ENCODE assay signal across 15 mouse cellular contexts in genomic region chr7:98629947-98630346, GRCm38 (mm10).
"Had no signal": no experiment of that assay in that cellular context is flagged by ENCODE, and none has a peak within 500 bp of the region (broad histone marks: within the 10 kb centered on the region; RNA-seq: fewer than 3 reads in every experiment).

No protein-coding gene starts in this region.

- H3K9me3 ChIP-seq: midbrain, embryonic 10.5 days; midbrain, embryonic 12.5 days; neural tube, embryonic 12.5 days; stomach, embryonic 15.5 days had no signal

- DNase-seq: lung, adult 18-20 months; lung, embryonic 14.5 days; lung, postnatal 10 days; lung, postnatal 4 days; midbrain, embryonic 14.5 days; right cerebral cortex, postnatal 14 days; thymus, adult 2 months; thymus, postnatal 25 days; thymus, postnatal 4 days had no signal

- H3K27ac ChIP-seq: midbrain, embryonic 10.5 days; midbrain, embryonic 12.5 days; neural tube, embryonic 12.5 days; stomach, embryonic 15.5 days; stomach, postnatal 0 days had no signal

- H3K4me3 ChIP-seq: midbrain, embryonic 10.5 days; midbrain, embryonic 12.5 days; neural tube, embryonic 12.5 days; stomach, embryonic 15.5 days had no signal

- H3K4me1 ChIP-seq: midbrain, embryonic 12.5 days; neural tube, embryonic 12.5 days; stomach, embryonic 15.5 days had no signal

- H3K4me2 ChIP-seq: lung, embryonic 14.5 days; midbrain, embryonic 12.5 days; neural tube, embryonic 12.5 days; stomach, embryonic 15.5 days had no signal

- H3K9ac ChIP-seq: lung, embryonic 14.5 days; midbrain, embryonic 12.5 days; neural tube, embryonic 12.5 days; stomach, embryonic 15.5 days had no signal

- ATAC-seq: midbrain, embryonic 16.5 days had no signal

- H3K27me3 ChIP-seq: midbrain, embryonic 12.5 days; neural tube, embryonic 12.5 days; stomach, embryonic 15.5 days had no signal
